Mouse (Mus musculus): ENCODE data around the gene Med16. TPM values are rescaled to one million over a fixed set of nuclear protein-coding genes. Genes with fewer than 3 reads are reported as not detected.

The Med16 gene
- polyA plus RNA-seq (2012; fragmentation: generic; extraction: Trizol) = 10 to 100 TPM; 43.2 to 83.7 TPM

GRCm38 (mm10) chr10:79908167-79909091, at the start of gene Med16:
TSS of gene Med16 (minus strand) at chr10:79908923.

GRCm38 (mm10) chr10:79926491-79927323, 18.0 kb upstream of the Med16 start, which contains the start of gene Arid3a:
TSS of gene Arid3a (plus strand) at chr10:79927043.

GRCm38 (mm10) chr10:79920958-79921535, 12.3 kb upstream of the Med16 start, which contains the start of gene R3hdm4:
TSS of gene R3hdm4 (minus strand) at chr10:79921208.

GRCm38 (mm10) chr10:79916808-79917531, 8.2 kb upstream of the Med16 start, which contains the start of gene Kiss1r:
TSS of gene Kiss1r (plus strand) at chr10:79916971.

GRCm38 (mm10) chr10:79910556-79910955, 1.8 kb upstream of the Med16 start, which contains the start of gene Gm26602:
TSS of gene Gm26602 (plus strand) at chr10:79910856.

GRCm38 (mm10) chr10:79890670-79891069, 18.1 kb downstream of the Med16 start, which contains the start of gene Cfd:
TSS of gene Cfd (plus strand) at chr10:79890853.

GRCm38 (mm10) chr10:79886054-79886453, 22.7 kb downstream of the Med16 start, which contains the start of gene Elane:
TSS of gene Elane (plus strand) at chr10:79886247.

GRCm38 (mm10) chr10:79874290-79874862, 34.3 kb downstream of the Med16 start, which contains the start of the genes Prtn3 and Plppr3:
TSS of gene Prtn3 (plus strand) at chr10:79874476.
TSS of gene Plppr3 (minus strand) at chr10:79874634.

GRCm38 (mm10) chr10:79853860-79854795, 54.6 kb downstream of the Med16 start, which contains the start of gene Ptbp1:
TSS of gene Ptbp1 (plus strand) at chr10:79854427.

Other genes starting within 250 kb of the Med16 start
- under 1 TPM in 1 of 2 experiments, not detected in 1; 0.15 TPM for gene Madcam1, start 244.4 kb downstream of the Med16 start, polyA plus RNA-seq (2012; fragmentation: generic; extraction: Trizol)
- 100 to 1,000 TPM; 144 to 166 TPM for gene Tpgs1, start 239.6 kb downstream of the Med16 start, polyA plus RNA-seq (2012; fragmentation: generic; extraction: Trizol)
- 100 to 1,000 TPM in 1 of 2 experiments, 10 to 100 TPM in 1; 90.7 to 532 TPM for gene Cdc34, start 226.7 kb downstream of the Med16 start, polyA plus RNA-seq (2012; fragmentation: generic; extraction: Trizol)
- gene Gzmm, start 219.9 kb downstream of the Med16 start, polyA plus RNA-seq (2012; fragmentation: generic; extraction: Trizol) = 1 to 10 TPM in 1 of 2 experiments, under 1 TPM in 1; 0.26 to 1.4 TPM
- gene Bsg, start 204.4 kb downstream of the Med16 start, polyA plus RNA-seq (2012; fragmentation: generic; extraction: Trizol) = 1,000 to 10,000 TPM in 1 of 2 experiments, 100 to 1,000 TPM in 1; 956 to 1,508 TPM
- gene Hcn2, start 192.3 kb downstream of the Med16 start, polyA plus RNA-seq (2012; fragmentation: generic; extraction: Trizol) = 1 to 10 TPM; 2.8 to 4.9 TPM
- 10 to 100 TPM; 66.4 to 68.7 TPM for gene Polrmt, start 162.3 kb downstream of the Med16 start, polyA plus RNA-seq (2012; fragmentation: generic; extraction: Trizol)
- gene Fgf22, start 153.8 kb downstream of the Med16 start, polyA plus RNA-seq (2012; fragmentation: generic; extraction: Trizol) = under 1 TPM; 0.05 to 0.19 TPM
- 100 to 1,000 TPM in 1 of 2 experiments, 10 to 100 TPM in 1; 81.0 to 105 TPM for gene Rnf126, start 142.0 kb downstream of the Med16 start, polyA plus RNA-seq (2012; fragmentation: generic; extraction: Trizol)
- gene Fstl3, start 131.7 kb downstream of the Med16 start, polyA plus RNA-seq (2012; fragmentation: generic; extraction: Trizol) = 1 to 10 TPM; 4.7 to 6.0 TPM
- under 1 TPM; 0.07 to 0.27 TPM for gene Prss57, start 118.0 kb downstream of the Med16 start, polyA plus RNA-seq (2012; fragmentation: generic; extraction: Trizol)
- 100 to 1,000 TPM in 1 of 2 experiments, 10 to 100 TPM in 1; 79.5 to 140 TPM for gene Palm, start 115.4 kb downstream of the Med16 start, polyA plus RNA-seq (2012; fragmentation: generic; extraction: Trizol)
- under 1 TPM; 0.04 to 0.12 TPM for gene Misp, start 87.9 kb downstream of the Med16 start, polyA plus RNA-seq (2012; fragmentation: generic; extraction: Trizol)
- 100 to 1,000 TPM; 188 to 194 TPM for gene Ptbp1, start 54.5 kb downstream of the Med16 start, polyA plus RNA-seq (2012; fragmentation: generic; extraction: Trizol)
- 1 to 10 TPM in 1 of 2 experiments, not detected in 1; 2.4 TPM for gene Prtn3, start 34.4 kb downstream of the Med16 start, polyA plus RNA-seq (2012; fragmentation: generic; extraction: Trizol)
- gene Plppr3, start 34.3 kb downstream of the Med16 start, polyA plus RNA-seq (2012; fragmentation: generic; extraction: Trizol) = 1 to 10 TPM in 1 of 2 experiments, under 1 TPM in 1; 0.34 to 8.2 TPM
- gene Elane, start 22.7 kb downstream of the Med16 start, polyA plus RNA-seq (2012; fragmentation: generic; extraction: Trizol) = under 1 TPM in 1 of 2 experiments, not detected in 1; 0.06 TPM
- under 1 TPM in 1 of 2 experiments, not detected in 1; 0.05 TPM for gene Cfd, start 18.1 kb downstream of the Med16 start, polyA plus RNA-seq (2012; fragmentation: generic; extraction: Trizol)
- not detected for gene Gm26602, start 1.9 kb upstream of the Med16 start, polyA plus RNA-seq (2012; fragmentation: generic; extraction: Trizol)
- 1 to 10 TPM in 1 of 2 experiments, under 1 TPM in 1; 0.13 to 3.3 TPM for gene Kiss1r, start 8.0 kb upstream of the Med16 start, polyA plus RNA-seq (2012; fragmentation: generic; extraction: Trizol)
- 100 to 1,000 TPM in 1 of 2 experiments, 10 to 100 TPM in 1; 61.0 to 121 TPM for gene R3hdm4, start 12.3 kb upstream of the Med16 start, polyA plus RNA-seq (2012; fragmentation: generic; extraction: Trizol)
- under 1 TPM; 0.29 to 0.85 TPM for gene Arid3a, start 18.1 kb upstream of the Med16 start, polyA plus RNA-seq (2012; fragmentation: generic; extraction: Trizol)
- 100 to 1,000 TPM in 1 of 2 experiments, 10 to 100 TPM in 1; 29.0 to 130 TPM for gene Wdr18, start 51.2 kb upstream of the Med16 start, polyA plus RNA-seq (2012; fragmentation: generic; extraction: Trizol)
- under 1 TPM; 0.12 to 0.79 TPM for gene Grin3b, start 61.8 kb upstream of the Med16 start, polyA plus RNA-seq (2012; fragmentation: generic; extraction: Trizol)
- 100 to 1,000 TPM; 105 to 141 TPM for gene Tmem259, start 75.4 kb upstream of the Med16 start, polyA plus RNA-seq (2012; fragmentation: generic; extraction: Trizol)
- gene Cnn2, start 79.7 kb upstream of the Med16 start, polyA plus RNA-seq (2012; fragmentation: generic; extraction: Trizol) = 100 to 1,000 TPM; 426 to 430 TPM
- 1 to 10 TPM; 3.5 to 8.4 TPM for gene Abca7, start 87.6 kb upstream of the Med16 start, polyA plus RNA-seq (2012; fragmentation: generic; extraction: Trizol)
- gene Arhgap45, start 107.7 kb upstream of the Med16 start, polyA plus RNA-seq (2012; fragmentation: generic; extraction: Trizol) = under 1 TPM; 0.58 to 0.84 TPM
- gene Polr2e, start 130.9 kb upstream of the Med16 start, polyA plus RNA-seq (2012; fragmentation: generic; extraction: Trizol) = 100 to 1,000 TPM; 195 to 403 TPM
- gene Gpx4, start 138.2 kb upstream of the Med16 start, polyA plus RNA-seq (2012; fragmentation: generic; extraction: Trizol) = 1,000 to 10,000 TPM; 1,157 to 1,905 TPM
- 10 to 100 TPM; 15.6 to 42.5 TPM for gene Sbno2, start 196.6 kb upstream of the Med16 start, polyA plus RNA-seq (2012; fragmentation: generic; extraction: Trizol)
- 100 to 1,000 TPM in 1 of 2 experiments, 10 to 100 TPM in 1; 91.0 to 141 TPM for gene Stk11, start 206.9 kb upstream of the Med16 start, polyA plus RNA-seq (2012; fragmentation: generic; extraction: Trizol)
- 1,000 to 10,000 TPM in 1 of 2 experiments, 100 to 1,000 TPM in 1; 776 to 1,441 TPM for gene Atp5d, start 229.7 kb upstream of the Med16 start, polyA plus RNA-seq (2012; fragmentation: generic; extraction: Trizol)
- gene Cbarp, start 231.9 kb upstream of the Med16 start, polyA plus RNA-seq (2012; fragmentation: generic; extraction: Trizol) = 10 to 100 TPM in 1 of 2 experiments, 1 to 10 TPM in 1; 4.8 to 18.5 TPM
- 10 to 100 TPM; 25.4 to 86.5 TPM for gene Midn, start 239.3 kb upstream of the Med16 start, polyA plus RNA-seq (2012; fragmentation: generic; extraction: Trizol)